Mouse (Mus musculus) hindbrain, postnatal 0 days (tissue): ENCODE results near the gene Apoc4. TPM values are rescaled to one million over a fixed set of nuclear protein-coding genes. Genes with fewer than 3 reads are reported as not detected.
A peak's percentile ranks its signal among the peaks of the same experiment; 100 is the strongest.

Experiments used
- ATAC-seq: fragments of 200-750 bp; cut with Nextera tagmentation; 2 replicates; pipeline ENCODE4 v1.8.0; 2017; ENCODE audit warnings: mild to moderate bottlenecking, moderate TSS enrichment, moderate library complexity
- DNase-seq: peaks from one replicate; pipeline ENCODE4 v3.0.0-alpha.2; 2015; ENCODE audit warnings: low spot score
- H3K27ac ChIP-seq: fragments of 300-500 bp; sonication (generic); 2 replicates; pipeline ENCODE4 v1.5.1; 2014; ENCODE audit warnings: mild to moderate bottlenecking
- H3K27me3 ChIP-seq: fragments of 300-500 bp; sonication (generic); 2 replicates; pipeline ENCODE4 v1.6.1; 2014; ENCODE audit warnings: low read length, mixed read lengths; ENCODE audit not compliant: insufficient read depth
- H3K36me3 ChIP-seq: fragments of 300-500 bp; sonication (generic); 2 replicates; pipeline ENCODE4 v1.6.1; 2014; ENCODE audit warnings: low read length, mixed read lengths; ENCODE audit not compliant: insufficient read depth
- H3K4me1 ChIP-seq: fragments of 300-500 bp; sonication (generic); 2 replicates; pipeline ENCODE4 v1.6.1; 2014; ENCODE audit warnings: antibody characterized with exemption, low read length, mixed read lengths; ENCODE audit not compliant: insufficient read depth
- H3K4me2 ChIP-seq: fragments of 300-500 bp; sonication (generic); 2 replicates; pipeline ENCODE4 v1.6.1; 2014; ENCODE audit warnings: low read depth, mild to moderate bottlenecking, low read length, moderate library complexity, mixed read lengths
- H3K4me3 ChIP-seq: fragments of 300-500 bp; sonication (generic); 2 replicates; pipeline ENCODE4 v1.5.1; 2014; ENCODE audit warnings: low read length
- H3K9ac ChIP-seq: fragments of 300-500 bp; sonication (generic); replicated peaks from 2 replicates; pipeline ENCODE4 v1.6.1; 2014; ENCODE audit warnings: mild to moderate bottlenecking, low read length, moderate library complexity, mixed read lengths
- H3K9me3 ChIP-seq: fragments of 300-500 bp; sonication (generic); 2 replicates; pipeline ENCODE4 v1.6.1; 2016; ENCODE audit warnings: low read length, mixed read lengths
- CTCF ChIP-seq: IDR thresholded peaks from 2 replicates; pipeline ENCODE4 v1.5.1; 2016; ENCODE audit warnings: antibody characterized with exemption, control low read depth, low read depth
- WGBS: fragments of 180-500 bp; shearing (Covaris S2); extraction: QIAGEN DNeasy Blood & Tissue Kit; methylation state at CpG from one replicate; pipeline ENCODE4 v1.1.7; 2014; 5-methylcytosine and 5-hydroxymethylcytosine counted together
- polyA plus RNA-seq: library from polyadenylated mRNA; unstranded; fragments of >200 nt; fragmentation: Nextera tagmentation; extraction: Ambion mirVana; gene quantifications from 2 replicates; pipeline ENCODE4 v1.2.1, GENCODE M21; 2015
- total RNA-seq: library from RNA; depleted of rRNA; stranded (reverse); fragments of >200 nt; gene quantifications from 2 replicates; pipeline ENCODE4 v1.2.3, GENCODE M21; 2014

Apoc4 gene
- total and polyA plus RNA-seq, 2 experiments from 2014 or later, result not detected

- 54% methylated on average over 12 of the region's 12 CpGs for WGBS
Observed at GRCm38 (mm10) chr7:19700299-19701068, 19.2 kb upstream of the Apoc4 start.

GRCm38 (mm10) chr7:19699827-19700148 lies 18.5 kb upstream of the Apoc4 start:
- Histone ChIP-seq H3K4me2 (no peak overlapping the region), H3K9me3 (no peaks in the 10 kb centered on the region), H3K27ac (peak overlapping the region; percentile 78), H3K9ac (no peak overlapping the region), H3K27me3 (no peaks in the 10 kb centered on the region), H3K4me3 (no peak overlapping the region), H3K36me3 (peaks cover 5% of the 10 kb centered on the region; the same call in 1 of the 2 replicates), H3K4me1 (peaks cover 9% of the 10 kb centered on the region)
- ATAC-seq, result no peak
- WGBS, result 77% methylated on average over 4 of the region's 4 CpGs
- DNase-seq, result no peak
- no peak for TF ChIP-seq CTCF

More at GRCm38 (mm10) chr7:19700299-19701068, 19.2 kb upstream of the Apoc4 start:
- Histone ChIP-seq H3K9me3 (no peaks in the 10 kb centered on the region), H3K9ac (no peak overlapping the region), H3K36me3 (peaks cover 5% of the 10 kb centered on the region; the same call in 1 of the 2 replicates), H3K27me3 (no peaks in the 10 kb centered on the region), H3K4me1 (peaks cover 9% of the 10 kb centered on the region), H3K4me3 (no peak overlapping the region), H3K4me2 (0 out of 2 replicates have a peak overlapping the region, but pooled peaks have one; percentile 10), H3K27ac (peak overlapping the region; percentile 43; the same call in 1 of the 2 replicates)
- no peak for DNase-seq
- no peak for ATAC-seq
- no peak for TF ChIP-seq CTCF

GRCm38 (mm10) chr7:19698907-19699826 lies 17.9 kb upstream of the Apoc4 start, which contains the start of gene Apoe:
Gene Apoe (minus strand): TSS chr7:19699188.
- H3K9me3 ChIP-seq, result no peaks in the 10 kb centered on the region
- H3K4me3 ChIP-seq, result peak within 1 kb of the TSS; percentile 40
- H3K4me2 ChIP-seq, result peak within 1 kb of the TSS; percentile 56
- peak within 1 kb of the TSS; percentile 58 for H3K9ac ChIP-seq
- peaks cover 9% of the 10 kb centered on the region for H3K4me1 ChIP-seq
- TF ChIP-seq CTCF, result 0 out of 2 replicates have a peak, but pooled peaks have one; percentile 15
- no peaks in the 10 kb centered on the region for H3K27me3 ChIP-seq
- WGBS, result 1% methylated on average over 20 of the region's 20 CpGs
- peak within 1 kb of the TSS; percentile 78 for H3K27ac ChIP-seq
- peaks cover 5% of the 10 kb centered on the region; the same call in 1 of the 2 replicates for H3K36me3 ChIP-seq
- peak; percentile 81 for DNase-seq
- peak; percentile 88 for ATAC-seq

- TF ChIP-seq CTCF, result peak; percentile 52
- WGBS, result 2% methylated on average over 28 of the region's 28 CpGs
Observed at GRCm38 (mm10) chr7:19697949-19698906, 16.9 kb upstream of the Apoc4 start.

GRCm38 (mm10) chr7:19696336-19696873 lies 15.1 kb upstream of the Apoc4 start:
- 95% methylated on average over 34 of the region's 34 CpGs for WGBS
- no peak overlapping the region for H3K9ac ChIP-seq
- DNase-seq (no peak), ATAC-seq (no peak)
- no peaks in the 10 kb centered on the region for H3K36me3 ChIP-seq
- no peak for TF ChIP-seq CTCF
- no peaks in the 10 kb centered on the region for H3K27me3 ChIP-seq
- H3K4me1 ChIP-seq, result peaks cover 9% of the 10 kb centered on the region
- H3K4me2 ChIP-seq, result peak overlapping the region; percentile 56
- H3K4me3 ChIP-seq, result no peak overlapping the region
- no peaks in the 10 kb centered on the region for H3K9me3 ChIP-seq
- H3K27ac ChIP-seq, result no peak overlapping the region; the same call in 1 of the 2 replicates

More at GRCm38 (mm10) chr7:19697949-19698906, 16.9 kb upstream of the Apoc4 start:
- 0 out of 2 replicates have a peak, but pooled peaks have one; percentile 0 for ATAC-seq
- Histone ChIP-seq H3K27me3 (no peaks in the 10 kb centered on the region), H3K9me3 (no peaks in the 10 kb centered on the region), H3K4me1 (peaks cover 9% of the 10 kb centered on the region), H3K36me3 (peaks cover 5% of the 10 kb centered on the region; the same call in 1 of the 2 replicates), H3K4me2 (peak overlapping the region; percentile 56), H3K27ac (peak overlapping the region; percentile 78), H3K4me3 (peak overlapping the region; percentile 40), H3K9ac (peak overlapping the region; percentile 58)
- peak; percentile 54 for DNase-seq
